Mouse (Mus musculus): Measurements from ENCODE around the gene Siglech. TPM values are rescaled to one million over a fixed set of nuclear protein-coding genes. Genes with fewer than 3 reads are reported as not detected.
"Not testable (repeated sequence)": the region's sequence is repeated elsewhere in the genome, so short reads cannot be mapped to it uniquely, and the experiment has no call there.

Gene Siglech
- 10 to 100 TPM; 13.5 to 14.9 TPM for total RNA-seq (2021)

DNA sequence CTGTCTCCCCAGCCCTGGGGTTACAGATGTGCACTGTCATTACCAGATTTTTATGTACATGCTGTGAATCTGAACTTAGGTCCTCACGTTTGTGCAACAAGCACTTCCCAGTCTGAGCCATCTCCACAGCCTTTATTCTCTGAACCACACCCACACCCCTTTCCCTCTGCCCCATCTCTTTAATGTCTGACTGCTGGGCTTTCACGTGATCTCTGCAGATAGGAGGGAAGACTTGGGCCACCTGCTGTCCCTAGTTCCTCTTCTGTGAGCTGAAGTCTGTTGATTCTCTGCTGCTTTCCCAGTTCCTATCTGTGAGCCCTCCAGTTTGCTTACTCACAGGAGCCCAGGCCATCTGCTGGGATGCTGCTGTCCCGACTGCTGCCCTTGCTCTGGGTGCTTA, at the start of gene Siglech:
Gene Siglech, plus strand, starts transcription at position 253 of the 400 bp plus-strand sequence.
- DNase-seq (ENCODE audit: extremely low spot score in 1 of 2, low spot score in 1 of 2), result no peak

DNA sequence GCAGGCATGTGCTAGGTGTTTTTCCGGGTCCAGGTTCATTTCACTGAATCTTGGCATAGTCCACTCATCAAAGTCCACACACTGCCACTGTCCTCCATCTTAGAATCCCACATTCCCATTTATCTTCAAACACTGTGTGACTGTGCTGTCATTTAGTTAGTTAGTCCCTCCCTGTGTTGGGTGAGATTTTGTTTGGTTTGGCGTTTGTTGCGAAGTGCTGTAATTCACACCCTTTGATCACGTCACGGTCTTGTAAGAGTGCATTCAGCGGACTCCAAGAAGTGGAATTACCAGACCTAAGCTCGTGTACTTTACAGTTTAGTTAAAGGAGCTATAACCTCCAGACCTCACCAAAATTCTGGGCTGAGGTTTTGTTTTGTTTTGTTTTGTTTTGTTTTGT, 45.3 kb upstream of the Siglech start:
- DNase-seq (ENCODE audit: extremely low spot score in 1 of 2, low spot score in 1 of 2), result no peak

- no peak for DNase-seq (ENCODE audit: extremely low spot score in 1 of 2, low spot score in 1 of 2)
Measured at GRCm38 (mm10) chr7:55728903-55729302, 39.1 kb upstream of the Siglech start.

DNA sequence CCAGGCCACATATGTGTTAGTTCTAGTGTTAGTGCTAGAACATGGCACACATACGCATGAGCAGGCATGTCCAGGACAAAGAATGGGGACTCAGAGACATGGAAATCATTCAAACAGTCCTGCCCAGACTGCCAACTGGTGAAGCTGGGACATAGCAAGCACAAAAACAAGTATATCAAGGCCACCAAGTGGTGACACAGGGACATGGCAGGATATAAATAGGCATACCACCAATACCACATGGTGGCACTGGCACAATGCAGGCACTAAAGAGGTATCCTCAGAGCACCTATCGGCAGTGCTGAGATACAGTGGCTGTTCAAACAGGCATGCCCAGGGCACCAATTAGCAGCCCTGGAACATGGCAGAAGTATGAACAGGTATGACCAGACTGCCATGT, 33.5 kb upstream of the Siglech start:
- DNase-seq (ENCODE audit: extremely low spot score in 1 of 2, low spot score in 1 of 2), result no peak

- peak; percentile 53 to 64 for DNase-seq (ENCODE audit: extremely low spot score in 1 of 2, low spot score in 1 of 2)
Measured at GRCm38 (mm10) chr7:55737125-55737912, 30.7 kb upstream of the Siglech start.

DNA sequence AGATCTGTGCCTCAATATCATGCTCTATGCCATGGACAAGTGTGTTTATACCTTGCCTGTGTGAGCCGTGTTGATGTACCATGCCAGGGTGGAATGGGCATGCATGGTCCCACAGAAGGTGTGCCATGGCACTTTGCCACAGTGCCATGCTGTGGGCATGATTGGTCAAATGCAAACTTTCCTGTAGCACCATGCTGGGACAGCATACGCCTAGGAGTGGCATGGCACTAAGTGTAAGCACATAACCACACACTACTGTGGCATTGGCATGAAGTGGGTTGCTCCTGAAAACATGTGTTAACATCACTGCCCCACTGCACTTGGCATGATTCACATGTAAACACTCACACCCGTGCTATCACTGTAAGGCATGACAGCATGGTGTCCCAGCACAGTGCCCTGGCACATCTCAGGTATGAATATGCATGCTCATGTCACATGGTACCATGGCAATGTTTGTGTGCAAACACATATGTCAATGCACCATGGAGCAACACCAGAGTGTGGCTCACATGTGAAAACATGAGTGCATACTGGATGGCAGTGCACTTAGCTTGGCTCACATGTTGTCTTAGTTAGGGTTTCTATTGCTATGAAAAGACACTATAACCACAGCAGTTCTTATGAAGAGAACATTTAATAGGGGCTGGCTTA, 24.2 kb upstream of the Siglech start:
- DNase-seq (ENCODE audit: extremely low spot score in 1 of 2, low spot score in 1 of 2), result no peak

GRCm38 (mm10) chr7:55744566-55745220, 23.3 kb upstream of the Siglech start:
- peak; percentile 61 to 67 for DNase-seq (ENCODE audit: extremely low spot score in 1 of 2, low spot score in 1 of 2)

GRCm38 (mm10) chr7:55750841-55751240, 17.1 kb upstream of the Siglech start:
- DNase-seq (ENCODE audit: extremely low spot score in 1 of 2, low spot score in 1 of 2), result no peak

DNA sequence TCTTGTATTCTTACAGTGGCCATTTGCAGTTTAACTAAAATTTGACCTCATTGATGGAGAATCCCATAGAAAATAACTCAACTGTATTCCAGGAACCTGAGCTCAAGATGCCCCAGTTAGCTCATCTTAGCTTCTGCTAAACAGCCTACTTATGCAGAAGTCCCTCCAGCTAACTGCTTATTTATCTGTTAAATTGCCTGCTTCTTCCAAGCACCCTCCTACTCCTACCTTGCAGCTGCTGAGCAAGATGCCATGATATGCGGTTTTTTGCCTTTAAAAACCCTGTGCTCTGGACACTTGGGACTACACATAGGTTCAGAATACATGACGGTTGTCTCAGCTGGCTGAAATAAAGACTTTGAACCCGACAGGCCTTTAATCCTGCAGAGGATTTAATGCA, 8.6 kb upstream of the Siglech start:
- no peak for DNase-seq (ENCODE audit: extremely low spot score in 1 of 2, low spot score in 1 of 2)

DNA sequence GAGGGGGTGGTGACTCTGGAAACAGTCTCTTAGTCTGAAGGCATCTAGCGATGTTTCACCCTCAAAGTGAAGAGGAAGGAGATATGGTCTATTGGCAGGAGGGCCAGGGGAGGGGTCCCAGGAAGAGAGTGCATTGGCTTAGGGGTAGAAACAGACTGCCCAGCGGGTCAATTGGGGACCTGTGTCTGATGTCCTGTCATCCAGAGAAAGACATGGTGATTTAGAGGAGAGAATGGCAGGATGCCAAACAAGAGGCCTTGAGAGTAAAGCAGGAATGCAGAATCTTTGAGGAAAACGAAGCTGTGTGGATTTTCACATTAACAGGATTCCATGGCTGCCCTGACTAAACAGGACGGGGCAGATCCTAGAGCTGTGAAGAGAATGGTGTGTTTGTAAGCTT, 12.0 kb downstream of the Siglech start:
- DNase-seq (ENCODE audit: extremely low spot score in 1 of 2, low spot score in 1 of 2), result no peak

GRCm38 (mm10) chr7:55782493-55782892, 14.5 kb downstream of the Siglech start:
- no peak for DNase-seq (ENCODE audit: extremely low spot score in 1 of 2, low spot score in 1 of 2)

DNA sequence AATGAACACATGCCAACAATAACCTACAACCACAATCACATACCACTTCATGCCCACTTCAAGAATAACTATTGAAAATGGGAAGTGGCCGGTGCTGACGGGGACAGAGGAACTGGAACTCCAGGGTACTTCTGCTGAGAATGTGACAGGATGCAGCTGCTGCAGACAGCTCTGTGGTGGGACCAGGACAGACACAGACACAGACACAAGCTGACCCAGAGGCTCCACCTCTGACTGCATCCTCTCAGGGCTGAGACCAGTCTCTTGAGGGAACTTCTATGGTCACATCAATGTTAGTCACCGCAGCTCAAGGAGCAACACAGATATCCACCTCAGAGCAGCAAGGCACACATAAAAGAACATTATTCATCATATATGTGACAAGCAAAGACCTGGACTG, 16.6 kb downstream of the Siglech start:
- no peak for DNase-seq (ENCODE audit: extremely low spot score in 1 of 2, low spot score in 1 of 2)

GRCm38 (mm10) chr7:55790586-55790985, 22.6 kb downstream of the Siglech start:
- DNase-seq (ENCODE audit: extremely low spot score in 1 of 2, low spot score in 1 of 2), result not testable (repeated sequence)

- peak in 1 of 2 experiments; percentile 12 for DNase-seq (ENCODE audit: extremely low spot score in 1 of 2, low spot score in 1 of 2)
Measured at GRCm38 (mm10) chr7:55792280-55792679, 24.3 kb downstream of the Siglech start.

GRCm38 (mm10) chr7:55793236-55793951, 25.4 kb downstream of the Siglech start:
- DNase-seq (ENCODE audit: extremely low spot score in 1 of 2, low spot score in 1 of 2), result no peak

- peak; percentile 91 to 96 for DNase-seq (ENCODE audit: extremely low spot score in 1 of 2, low spot score in 1 of 2)
Measured at GRCm38 (mm10) chr7:55793952-55794603, 26.1 kb downstream of the Siglech start, which contains the start of gene Tubgcp5. TSS of gene Tubgcp5 (plus strand) at chr7:55794154.

GRCm38 (mm10) chr7:55799981-55800380, 32.0 kb downstream of the Siglech start:
- DNase-seq (ENCODE audit: extremely low spot score in 1 of 2, low spot score in 1 of 2), result no peak

GRCm38 (mm10) chr7:55809967-55810366, 42.0 kb downstream of the Siglech start:
- no peak for DNase-seq (ENCODE audit: extremely low spot score in 1 of 2, low spot score in 1 of 2)

GRCm38 (mm10) chr7:55824468-55824867, 56.5 kb downstream of the Siglech start:
- DNase-seq (ENCODE audit: extremely low spot score in 1 of 2, low spot score in 1 of 2), result no peak

DNA sequence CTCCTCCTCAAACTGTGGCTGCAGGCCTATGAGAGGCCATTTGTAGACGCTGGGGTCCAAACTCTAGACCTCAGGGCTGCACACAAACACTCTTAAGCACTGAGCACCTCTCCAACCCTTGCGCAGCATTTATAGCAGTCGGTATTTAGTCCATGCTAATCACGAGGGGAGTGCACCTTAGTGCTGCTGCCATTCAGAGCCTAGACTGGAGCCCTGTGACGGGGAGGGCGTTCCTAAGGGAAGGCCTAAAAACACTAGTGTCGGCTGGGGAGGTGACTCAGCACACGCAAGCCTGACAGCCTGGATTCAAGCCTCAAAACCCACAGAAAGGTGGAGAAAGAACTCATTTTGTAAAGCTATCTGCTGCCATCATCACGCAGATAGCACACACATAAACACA, 59.6 kb downstream of the Siglech start:
- no peak for DNase-seq (ENCODE audit: extremely low spot score in 1 of 2, low spot score in 1 of 2)

Data from layer of hippocampus, postnatal 25 days (tissue).